Mouse (Mus musculus) urinary bladder, adult 18-20 months (tissue): ENCODE data around the gene Prr36.
"Not testable (repeated sequence)": the region's sequence is repeated elsewhere in the genome, so short reads cannot be mapped to it uniquely, and the experiment has no call there.

ENCODE experiments used
- DNase-seq, 2 experiments: peaks; one replicate each; pipeline ENCODE4 v3.0.0; 2022; ENCODE audit warnings: low spot score in 2 of 2, mixed read lengths in 2 of 2

Gene Prr36

GRCm38 (mm10) chr8:4216791-4217621, at the start of gene Prr36:
Gene Prr36 (minus strand): TSS chr8:4217459.
- DNase-seq: no peak

- DNase-seq: no peak
These were observed 48.1 kb upstream of the Prr36 start for GRCm38 (mm10) chr8:4265160-4265914.

- DNase-seq: no peak
These were observed 46.0 kb upstream of the Prr36 start for GRCm38 (mm10) chr8:4263105-4263791.

- DNase-seq: no peak
These were observed 42.5 kb upstream of the Prr36 start for GRCm38 (mm10) chr8:4259805-4260170.

- DNase-seq: peak; percentile 92 to 96
These were observed 42.0 kb upstream of the Prr36 start, which contains the start of gene Ctxn1 for GRCm38 (mm10) chr8:4259125-4259804. Gene Ctxn1 (minus strand): TSS chr8:4259274.

GRCm38 (mm10) chr8:4258678-4259077, 41.4 kb upstream of the Prr36 start:
- DNase-seq: no peak

GRCm38 (mm10) chr8:4258233-4258632, 41.0 kb upstream of the Prr36 start:
- DNase-seq: peak in 1 of 2 experiments; percentile 61

- DNase-seq: no peak
These were observed 40.1 kb upstream of the Prr36 start for GRCm38 (mm10) chr8:4257350-4257749.

- no peak for DNase-seq
These were observed 39.7 kb upstream of the Prr36 start for GRCm38 (mm10) chr8:4256911-4257310.

- not testable (repeated sequence) for DNase-seq
These were observed 38.2 kb upstream of the Prr36 start for GRCm38 (mm10) chr8:4255471-4255870.

- no peak for DNase-seq
These were observed 36.7 kb upstream of the Prr36 start for GRCm38 (mm10) chr8:4254001-4254400.

GRCm38 (mm10) chr8:4252934-4253841, 35.9 kb upstream of the Prr36 start, which contains the start of gene Snapc2:
Gene Snapc2 (plus strand): TSS chr8:4253080.
- DNase-seq: peak; percentile 92 to 98

GRCm38 (mm10) chr8:4252116-4252760, 35.0 kb upstream of the Prr36 start:
- no peak for DNase-seq

- peak; percentile 56 to 79 for DNase-seq
These were observed 33.2 kb upstream of the Prr36 start for GRCm38 (mm10) chr8:4250306-4250970.

- DNase-seq: no peak
These were observed 32.0 kb upstream of the Prr36 start for GRCm38 (mm10) chr8:4249213-4249612.

GRCm38 (mm10) chr8:4247951-4248540, 30.8 kb upstream of the Prr36 start, which contains the start of gene Tgfbr3l:
Gene Tgfbr3l (plus strand): TSS chr8:4248214.
- no peak for DNase-seq

GRCm38 (mm10) chr8:4247241-4247640, 30.0 kb upstream of the Prr36 start:
- no peak for DNase-seq

GRCm38 (mm10) chr8:4245737-4246136, 28.5 kb upstream of the Prr36 start:
- DNase-seq: no peak

- DNase-seq: no peak
These were observed 27.8 kb upstream of the Prr36 start for GRCm38 (mm10) chr8:4245061-4245460.
